Mouse (Mus musculus): ENCODE measurements at regions not wholly inside any gene's neighbourhood (a gene's known extent, or its start where the extent isn't known, plus 50 kb on each side); places are given as distances from the start of the nearest gene placed in this dataset.

DNA sequence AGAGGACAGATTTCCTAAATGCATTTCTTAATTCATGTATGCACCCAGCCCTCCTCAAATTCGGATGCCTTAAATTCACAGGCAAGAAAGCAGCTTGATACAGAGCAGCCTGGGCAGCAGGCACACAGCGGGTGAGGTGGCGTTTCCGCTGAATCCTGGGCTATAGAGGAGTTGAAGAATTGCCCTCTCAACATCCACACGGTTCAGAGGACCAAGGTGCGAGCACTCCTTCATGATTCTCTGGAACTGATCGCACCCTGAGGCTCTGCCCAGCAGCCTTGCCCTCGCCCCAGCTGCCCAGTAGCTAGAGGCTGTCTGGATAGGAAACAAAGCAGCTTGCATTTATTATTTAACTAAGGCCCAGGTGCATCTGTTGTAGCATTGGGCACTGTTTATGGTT lies 104.3 kb upstream of the Atp1a1 start:
- no peak overlapping the region for H3K9ac ChIP-seq (ENCODE audit: control insufficient read depth, low read depth, low read length, poor library complexity, severe bottlenecking)
- H3K4me3 ChIP-seq (ENCODE audit: control insufficient read depth in 1 of 2, insufficient read depth in 1 of 2, low read depth in 2 of 2, low read length in 2 of 2): no peak overlapping the region
- no peaks in the 10 kb centered on the region for H3K27me3 ChIP-seq (ENCODE audit: control insufficient read depth in 1 of 2, insufficient read depth in 2 of 2, low read length in 2 of 2)
- H3K9me3 ChIP-seq (replicated peaks; ENCODE audit: insufficient read depth, low read length): no peaks in the 10 kb centered on the region
- no peak for DNase-seq (ENCODE audit: low read depth, low spot score)
- no peaks in the 10 kb centered on the region for H3K79me2 ChIP-seq (ENCODE audit: control insufficient read depth, insufficient read depth, low read length, poor library complexity)
- TF ChIP-seq CTCF (IDR thresholded peaks at IDR 0.05 in 2 of 3, conservative IDR thresholded peaks at IDR 0.05 in 1 of 3; ENCODE audit: control insufficient read depth in 1 of 3, insufficient read depth in 1 of 3, low read depth in 2 of 3, low read length in 3 of 3, poor library complexity in 1 of 3, severe bottlenecking in 1 of 3): no peak
- TF ChIP-seq USF1 (IDR thresholded peaks at IDR 0.05; ENCODE audit: low read depth, low read length): no peak
- no peak overlapping the region for H3K27ac ChIP-seq (ENCODE audit: control insufficient read depth, low read depth, low read length)
- no peaks in the 10 kb centered on the region for H3K36me3 ChIP-seq (ENCODE audit: control insufficient read depth in 1 of 2, insufficient read depth in 2 of 2, low read length in 2 of 2)
- H3K4me1 ChIP-seq (ENCODE audit: control insufficient read depth in 1 of 2, insufficient read depth in 2 of 2, low read length in 2 of 2): no peaks in the 10 kb centered on the region

DNA sequence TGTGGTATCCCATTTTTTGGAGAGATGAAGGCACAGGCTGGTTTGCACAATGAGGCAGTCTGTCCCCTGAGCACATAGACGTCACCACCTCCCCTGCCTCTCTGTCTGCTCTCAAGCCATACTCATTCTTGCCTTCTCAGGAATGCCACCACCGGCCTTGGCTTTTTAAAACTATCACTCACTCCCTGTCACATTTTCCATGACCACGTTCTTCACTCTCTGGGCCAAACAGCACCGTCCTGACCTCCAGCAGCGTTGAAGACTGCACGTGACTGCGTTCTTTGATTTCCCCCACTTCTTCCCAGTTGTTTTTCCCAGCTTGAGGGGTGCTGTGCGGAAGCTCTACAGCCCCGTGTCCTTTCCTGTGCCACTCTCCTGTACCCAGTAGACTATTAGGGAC lies 100.4 kb upstream of the Atp1a1 start:
- Histone ChIP-seq H3K27me3 (ENCODE audit: control insufficient read depth in 1 of 2, insufficient read depth in 2 of 2, low read length in 2 of 2) (no peaks in the 10 kb centered on the region), H3K9ac (ENCODE audit: control insufficient read depth, low read depth, low read length, poor library complexity, severe bottlenecking) (no peak overlapping the region), H3K79me2 (ENCODE audit: control insufficient read depth, insufficient read depth, low read length, poor library complexity) (no peaks in the 10 kb centered on the region), H3K9me3 (replicated peaks; ENCODE audit: insufficient read depth, low read length) (no peaks in the 10 kb centered on the region), H3K4me3 (ENCODE audit: control insufficient read depth in 1 of 2, insufficient read depth in 1 of 2, low read depth in 2 of 2, low read length in 2 of 2) (no peak overlapping the region), H3K4me1 (ENCODE audit: control insufficient read depth in 1 of 2, insufficient read depth in 2 of 2, low read length in 2 of 2) (no peaks in the 10 kb centered on the region), H3K36me3 (ENCODE audit: control insufficient read depth in 1 of 2, insufficient read depth in 2 of 2, low read length in 2 of 2) (no peaks in the 10 kb centered on the region), H3K27ac (ENCODE audit: control insufficient read depth, low read depth, low read length) (no peak overlapping the region)
- no peak for DNase-seq (ENCODE audit: low read depth, low spot score)
- TF ChIP-seq RCOR1 (IDR thresholded peaks at IDR 0.05; ENCODE audit: low read depth, low read length) (no peak), E2F4 (IDR thresholded peaks at IDR 0.05; ENCODE audit: borderline replicate concordance, low read depth, low read length) (no peak), HCFC1 (IDR thresholded peaks at IDR 0.05; ENCODE audit: low read depth, low read length) (no peak), MYB (IDR thresholded peaks at IDR 0.05; ENCODE audit: low read depth, low read length) (no peak), USF1 (IDR thresholded peaks at IDR 0.05; ENCODE audit: low read depth, low read length) (no peak), NELFE (IDR thresholded peaks at IDR 0.05; ENCODE audit: low read depth, low read length) (no peak), POLR2A (IDR thresholded peaks at IDR 0.05; ENCODE audit: control insufficient read depth in 1 of 2, insufficient read depth in 1 of 2, low read depth in 1 of 2, low read length in 2 of 2, poor library complexity in 1 of 2) (no peak), GABPA (IDR thresholded peaks at IDR 0.05; ENCODE audit: low read depth, low read length) (no peak), ZC3H11A (IDR thresholded peaks at IDR 0.05; ENCODE audit: low read depth, low read length) (no peak), NRF1 (IDR thresholded peaks at IDR 0.05; ENCODE audit: insufficient read depth, low read depth, low read length, poor library complexity, severe bottlenecking) (no peak), CTCF (IDR thresholded peaks at IDR 0.05 in 2 of 3, conservative IDR thresholded peaks at IDR 0.05 in 1 of 3; ENCODE audit: control insufficient read depth in 1 of 3, insufficient read depth in 1 of 3, low read depth in 2 of 3, low read length in 3 of 3, poor library complexity in 1 of 3, severe bottlenecking in 1 of 3) (no peak), MAZ (IDR thresholded peaks at IDR 0.05; ENCODE audit: low read depth, low read length) (no peak), TCF12 (IDR thresholded peaks at IDR 0.05; ENCODE audit: low read depth, low read length) (no peak), ZMIZ1 (IDR thresholded peaks at IDR 0.05; ENCODE audit: low read depth, low read length) (no peak), MEF2A (IDR thresholded peaks at IDR 0.05; ENCODE audit: extremely low read depth, insufficient replicate concordance, low read depth, low read length, poor library complexity, severe bottlenecking) (no peak), GATA1 (IDR thresholded peaks at IDR 0.05; ENCODE audit: low read depth, low read length) (no peak)

All from MEL (cell line).